Mouse (Mus musculus): Measurements from ENCODE around the gene Zfp428.

- no peak for TF ChIP-seq CTCF (conservative IDR thresholded peaks at IDR 0.05; ENCODE audit: insufficient read depth, insufficient read length, low read depth, low read length)
- no peak for TF ChIP-seq POLR2A (IDR thresholded peaks at IDR 0.05; ENCODE audit: low read depth, low read length)
Observed at GRCm38 (mm10) chr7:24482208-24483020, 24.4 kb upstream of the Zfp428 start.
